Mouse (Mus musculus): ENCODE measurements around the gene Btbd8. TPM values are rescaled to one million over a fixed set of nuclear protein-coding genes. Genes with fewer than 3 reads are reported as not detected.
A peak's percentile ranks its signal among the peaks of the same experiment; 100 is the strongest.

Btbd8 gene
- polyA plus RNA-seq, 1 experiment from 2014 or later, result 7.8 TPM

- H3K9ac ChIP-seq (ENCODE audit: low read length), result no peak overlapping the region
- no peak overlapping the region for H3K4me3 ChIP-seq (ENCODE audit: low read depth, low read length)
These were observed 61.1 kb downstream of the Btbd8 start for GRCm38 (mm10) chr5:107498806-107499310.

GRCm38 (mm10) chr5:107499891-107500535 lies 62.2 kb downstream of the Btbd8 start:
- WGBS, result 93% methylated on average over 5 of the region's 5 CpGs
- no peak overlapping the region for H3K9ac ChIP-seq (ENCODE audit: low read length)
- H3K27me3 ChIP-seq (ENCODE audit: control insufficient read depth, insufficient read depth, low read length), result no peaks in the 10 kb centered on the region
- DNase-seq (ENCODE audit: low spot score) (no peak), ATAC-seq (ENCODE audit: insufficient read depth, low FRiP score, low TSS enrichment) (no peak)
- no peaks in the 10 kb centered on the region for H3K4me1 ChIP-seq (ENCODE audit: control insufficient read depth, insufficient read depth, low read length)
- no peak overlapping the region for H3K4me2 ChIP-seq (ENCODE audit: low read depth)
- no peak overlapping the region for H3K4me3 ChIP-seq (ENCODE audit: low read depth, low read length)
- H3K27ac ChIP-seq (ENCODE audit: low read depth, low read length), result no peak overlapping the region
- no peaks in the 10 kb centered on the region for H3K9me3 ChIP-seq (ENCODE audit: control insufficient read depth, low read length)
- H3K36me3 ChIP-seq (ENCODE audit: control insufficient read depth, insufficient read depth, low read length), result no peaks in the 10 kb centered on the region

More at GRCm38 (mm10) chr5:107498806-107499310, 61.1 kb downstream of the Btbd8 start:
- H3K9me3 ChIP-seq (ENCODE audit: control insufficient read depth, low read length), result no peaks in the 10 kb centered on the region
- H3K27me3 ChIP-seq (ENCODE audit: control insufficient read depth, insufficient read depth, low read length), result no peaks in the 10 kb centered on the region
- H3K4me2 ChIP-seq (ENCODE audit: low read depth), result no peak overlapping the region; the same call in 1 of the 2 replicates
- H3K36me3 ChIP-seq (ENCODE audit: control insufficient read depth, insufficient read depth, low read length), result no peaks in the 10 kb centered on the region
- no peaks in the 10 kb centered on the region for H3K4me1 ChIP-seq (ENCODE audit: control insufficient read depth, insufficient read depth, low read length)
- WGBS, result 65% methylated on average over 5 of the region's 5 CpGs
- no peak for DNase-seq (ENCODE audit: low spot score)
- no peak for ATAC-seq (ENCODE audit: insufficient read depth, low FRiP score, low TSS enrichment)
- no peak overlapping the region for H3K27ac ChIP-seq (ENCODE audit: low read depth, low read length)

GRCm38 (mm10) chr5:107500741-107501140 lies 62.9 kb downstream of the Btbd8 start:
- Histone ChIP-seq H3K36me3 (ENCODE audit: control insufficient read depth, insufficient read depth, low read length) (no peaks in the 10 kb centered on the region), H3K9me3 (ENCODE audit: control insufficient read depth, low read length) (no peaks in the 10 kb centered on the region), H3K27ac (ENCODE audit: low read depth, low read length) (no peak overlapping the region), H3K4me2 (ENCODE audit: low read depth) (no peak overlapping the region), H3K9ac (ENCODE audit: low read length) (no peak overlapping the region), H3K4me1 (ENCODE audit: control insufficient read depth, insufficient read depth, low read length) (no peaks in the 10 kb centered on the region), H3K27me3 (ENCODE audit: control insufficient read depth, insufficient read depth, low read length) (no peaks in the 10 kb centered on the region), H3K4me3 (ENCODE audit: low read depth, low read length) (no peak overlapping the region)
- WGBS, result 91% methylated on average over 1 of the region's 1 CpGs
- ATAC-seq (ENCODE audit: insufficient read depth, low FRiP score, low TSS enrichment) (no peak), DNase-seq (ENCODE audit: low spot score) (no peak)

- no peak for ATAC-seq (ENCODE audit: insufficient read depth, low FRiP score, low TSS enrichment)
- Histone ChIP-seq H3K4me1 (ENCODE audit: control insufficient read depth, insufficient read depth, low read length) (no peaks in the 10 kb centered on the region), H3K4me2 (ENCODE audit: low read depth) (no peak within 1 kb of the TSS), H3K9me3 (ENCODE audit: control insufficient read depth, low read length) (no peaks in the 10 kb centered on the region), H3K36me3 (ENCODE audit: control insufficient read depth, insufficient read depth, low read length) (no peaks in the 10 kb centered on the region), H3K27me3 (ENCODE audit: control insufficient read depth, insufficient read depth, low read length) (no peaks in the 10 kb centered on the region), H3K27ac (ENCODE audit: low read depth, low read length) (no peak within 1 kb of the TSS), H3K9ac (ENCODE audit: low read length) (no peak within 1 kb of the TSS), H3K4me3 (ENCODE audit: low read depth, low read length) (no peak within 1 kb of the TSS)
- 77% methylated on average over 4 of the region's 4 CpGs for WGBS
- no peak for DNase-seq (ENCODE audit: low spot score)
These were observed 69.5 kb downstream of the Btbd8 start, which contains the start of gene Gm42669 for GRCm38 (mm10) chr5:107507321-107507720. Gene Gm42669, plus strand, starts transcription at chr5:107507621.

GRCm38 (mm10) chr5:107510503-107510902 lies 72.7 kb downstream of the Btbd8 start:
- ATAC-seq (ENCODE audit: insufficient read depth, low FRiP score, low TSS enrichment), result no peak

GRCm38 (mm10) chr5:107511326-107511725 lies 73.5 kb downstream of the Btbd8 start:
- Histone ChIP-seq H3K4me2 (ENCODE audit: low read depth) (no peak overlapping the region), H3K4me3 (ENCODE audit: low read depth, low read length) (no peak overlapping the region), H3K9ac (ENCODE audit: low read length) (no peak overlapping the region), H3K36me3 (ENCODE audit: control insufficient read depth, insufficient read depth, low read length) (no peaks in the 10 kb centered on the region), H3K27ac (ENCODE audit: low read depth, low read length) (no peak overlapping the region), H3K9me3 (ENCODE audit: control insufficient read depth, low read length) (no peaks in the 10 kb centered on the region), H3K27me3 (ENCODE audit: control insufficient read depth, insufficient read depth, low read length) (no peaks in the 10 kb centered on the region), H3K4me1 (ENCODE audit: control insufficient read depth, insufficient read depth, low read length) (no peaks in the 10 kb centered on the region)
- no peak for DNase-seq (ENCODE audit: low spot score)
- no peak for ATAC-seq (ENCODE audit: insufficient read depth, low FRiP score, low TSS enrichment)
- WGBS, result 64% methylated on average over 2 of the region's 2 CpGs

More at GRCm38 (mm10) chr5:107510503-107510902, 72.7 kb downstream of the Btbd8 start:
- H3K27ac ChIP-seq (ENCODE audit: low read depth, low read length), result no peak overlapping the region
- DNase-seq (ENCODE audit: low spot score), result no peak
- H3K9me3 ChIP-seq (ENCODE audit: control insufficient read depth, low read length), result no peaks in the 10 kb centered on the region
- no peaks in the 10 kb centered on the region for H3K36me3 ChIP-seq (ENCODE audit: control insufficient read depth, insufficient read depth, low read length)
- WGBS, result 90% methylated on average over 10 of the region's 10 CpGs
- H3K27me3 ChIP-seq (ENCODE audit: control insufficient read depth, insufficient read depth, low read length), result no peaks in the 10 kb centered on the region
- no peak overlapping the region for H3K4me3 ChIP-seq (ENCODE audit: low read depth, low read length)
- no peak overlapping the region for H3K9ac ChIP-seq (ENCODE audit: low read length)
- H3K4me2 ChIP-seq (ENCODE audit: low read depth), result no peak overlapping the region
- no peaks in the 10 kb centered on the region for H3K4me1 ChIP-seq (ENCODE audit: control insufficient read depth, insufficient read depth, low read length)

- no peaks in the 10 kb centered on the region for H3K27me3 ChIP-seq (ENCODE audit: control insufficient read depth, insufficient read depth, low read length)
- H3K4me1 ChIP-seq (ENCODE audit: control insufficient read depth, insufficient read depth, low read length), result no peaks in the 10 kb centered on the region
- H3K27ac ChIP-seq (ENCODE audit: low read depth, low read length), result no peak overlapping the region
- H3K9me3 ChIP-seq (ENCODE audit: control insufficient read depth, low read length), result no peaks in the 10 kb centered on the region
- DNase-seq (ENCODE audit: low spot score) (peak; percentile 57), ATAC-seq (ENCODE audit: insufficient read depth, low FRiP score, low TSS enrichment) (no peak)
- no peaks in the 10 kb centered on the region for H3K36me3 ChIP-seq (ENCODE audit: control insufficient read depth, insufficient read depth, low read length)
- 48% methylated on average over 7 of the region's 7 CpGs for WGBS
- H3K9ac ChIP-seq (ENCODE audit: low read length), result no peak overlapping the region
- H3K4me3 ChIP-seq (ENCODE audit: low read depth, low read length), result no peak overlapping the region
- no peak overlapping the region for H3K4me2 ChIP-seq (ENCODE audit: low read depth)
These were observed 75.8 kb downstream of the Btbd8 start for GRCm38 (mm10) chr5:107513583-107513982.

GRCm38 (mm10) chr5:107515453-107515852 lies 77.7 kb downstream of the Btbd8 start:
- H3K4me1 ChIP-seq (ENCODE audit: control insufficient read depth, insufficient read depth, low read length), result no peaks in the 10 kb centered on the region
- 95% methylated on average over 3 of the region's 3 CpGs for WGBS

GRCm38 (mm10) chr5:107516087-107516486 lies 78.3 kb downstream of the Btbd8 start:
- WGBS, result 90% methylated on average over 1 of the region's 1 CpGs
- Histone ChIP-seq H3K36me3 (ENCODE audit: control insufficient read depth, insufficient read depth, low read length) (no peaks in the 10 kb centered on the region), H3K27ac (ENCODE audit: low read depth, low read length) (no peak overlapping the region), H3K9ac (ENCODE audit: low read length) (no peak overlapping the region), H3K4me2 (ENCODE audit: low read depth) (no peak overlapping the region), H3K4me1 (ENCODE audit: control insufficient read depth, insufficient read depth, low read length) (no peaks in the 10 kb centered on the region), H3K27me3 (ENCODE audit: control insufficient read depth, insufficient read depth, low read length) (no peaks in the 10 kb centered on the region), H3K9me3 (ENCODE audit: control insufficient read depth, low read length) (no peaks in the 10 kb centered on the region), H3K4me3 (ENCODE audit: low read depth, low read length) (no peak overlapping the region)
- DNase-seq (ENCODE audit: low spot score) (no peak), ATAC-seq (ENCODE audit: insufficient read depth, low FRiP score, low TSS enrichment) (no peak)

More at GRCm38 (mm10) chr5:107515453-107515852, 77.7 kb downstream of the Btbd8 start:
- no peaks in the 10 kb centered on the region for H3K36me3 ChIP-seq (ENCODE audit: control insufficient read depth, insufficient read depth, low read length)
- no peak overlapping the region for H3K4me2 ChIP-seq (ENCODE audit: low read depth)
- no peak overlapping the region for H3K4me3 ChIP-seq (ENCODE audit: low read depth, low read length)
- H3K27me3 ChIP-seq (ENCODE audit: control insufficient read depth, insufficient read depth, low read length), result no peaks in the 10 kb centered on the region
- no peak for DNase-seq (ENCODE audit: low spot score)
- no peak overlapping the region for H3K27ac ChIP-seq (ENCODE audit: low read depth, low read length)
- no peak for ATAC-seq (ENCODE audit: insufficient read depth, low FRiP score, low TSS enrichment)
- H3K9me3 ChIP-seq (ENCODE audit: control insufficient read depth, low read length), result no peaks in the 10 kb centered on the region
- no peak overlapping the region for H3K9ac ChIP-seq (ENCODE audit: low read length)
